Mouse (Mus musculus): ENCODE data around the gene Ntn4.

DNA sequence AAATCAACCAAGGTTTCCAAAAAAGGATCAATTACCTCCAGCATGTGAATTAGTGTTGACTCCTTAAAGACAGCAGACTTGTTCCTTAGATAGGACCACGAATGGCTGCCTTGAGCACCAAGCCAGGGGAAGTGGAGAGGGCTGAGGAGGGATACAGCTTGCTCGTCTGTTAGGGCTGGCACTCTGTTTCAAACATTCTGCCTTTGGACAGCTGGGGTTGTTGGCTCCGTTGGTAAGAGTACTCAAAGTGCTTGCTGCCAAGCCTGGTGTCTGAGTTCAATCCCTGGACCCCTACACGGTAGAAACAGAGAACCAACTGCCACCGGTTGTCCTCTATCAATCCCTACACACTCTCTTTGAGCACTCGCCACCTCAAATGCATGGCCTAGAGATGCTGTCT lies 90.0 kb downstream of the Ntn4 start:
- TF ChIP-seq CHD2 (IDR thresholded peaks at IDR 0.05; ENCODE audit: low read depth, low read length) (no peak), ZC3H11A (IDR thresholded peaks at IDR 0.05; ENCODE audit: borderline replicate concordance, low read depth, low read length) (no peak), HCFC1 (IDR thresholded peaks at IDR 0.05; ENCODE audit: borderline replicate concordance, insufficient read depth, low read length) (no peak), ZNF384 (IDR thresholded peaks at IDR 0.05; ENCODE audit: low read depth, low read length) (no peak), MAFK (IDR thresholded peaks at IDR 0.05; ENCODE audit: insufficient read depth, low read depth, low read length) (no peak)

Data from ES-E14 (cell line).